Comparison of ENCODE assay signal across 8 mouse cellular contexts in the genomic region with DNA sequence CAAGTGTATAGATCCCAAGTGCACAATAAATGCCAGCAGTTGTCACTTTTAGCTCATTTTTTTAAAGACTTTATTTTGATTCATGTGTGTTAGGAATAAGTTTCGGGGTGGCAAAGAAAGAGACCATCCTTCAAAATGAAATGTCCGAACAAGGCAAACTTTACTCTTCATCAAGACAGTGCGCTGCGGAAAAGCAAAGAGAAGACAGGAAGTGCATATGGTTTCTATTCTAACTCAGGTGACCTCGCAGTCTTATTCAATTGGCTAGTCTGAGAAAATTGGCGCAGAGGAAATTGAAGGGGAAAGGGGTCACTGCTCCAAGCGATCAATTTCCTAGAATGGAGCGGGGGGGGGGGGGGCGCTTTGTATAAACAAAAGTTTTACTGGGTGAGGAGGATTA. TPM values are rescaled to one million over a fixed set of nuclear protein-coding genes. Genes with fewer than 3 reads are reported as not detected.
A peak's percentile ranks its signal among the peaks of the same experiment; 100 is the strongest.
DNase-seq lines count a peak whose midpoint lies in the region; ATAC-seq and TF ChIP-seq lines count a peak whose summit lies in the region.

No protein-coding gene starts in this region.

- ATAC-seq in liver, embryonic 12.5 days: no peak
- no peak for ATAC-seq in stomach, embryonic 14.5 days (ENCODE audit: insufficient number of reproducible peaks, insufficient read depth, low FRiP score, low read depth)

- no peak for DNase-seq in cerebellum, adult 2 months
- no peak for DNase-seq in cerebellum, adult 9-11 months
- peak; percentile 76 for DNase-seq in 416B (ENCODE audit: low read depth)
- no peak for DNase-seq in forebrain, embryonic 10.5 days (ENCODE audit: extremely low spot score, low spot score)
- DNase-seq in adrenal gland, postnatal 4 days (ENCODE audit: low spot score in 2 of 2): no peak
- no peak for DNase-seq in retina, postnatal 1 day

- no peak for TF ChIP-seq CTCF in cerebellum, adult 2 months (IDR thresholded peaks at IDR 0.05; ENCODE audit: borderline replicate concordance, insufficient read depth, low read depth, low read length)

- H3K9me3 ChIP-seq in forebrain, embryonic 10.5 days: 0 out of 2 replicates have a peak, but pooled peaks cover 4% of the 10 kb centered on the region
- H3K9me3 ChIP-seq in liver, embryonic 12.5 days (replicated peaks): 0 out of 2 replicates have a peak, but pooled peaks cover 6% of the 10 kb centered on the region
- H3K9me3 ChIP-seq in stomach, embryonic 14.5 days (ENCODE audit: control insufficient read depth, low read depth, low read length): no peaks in the 10 kb centered on the region

- WGBS in cerebellum, adult 2 months: 37% methylated on average over 9 of the region's 9 CpGs
- 42% methylated on average over 9 of the region's 9 CpGs for WGBS in forebrain, embryonic 10.5 days
- 24% methylated on average over 9 of the region's 9 CpGs for WGBS in liver, embryonic 12.5 days (ENCODE audit: insufficient replicate concordance)
- WGBS in stomach, embryonic 14.5 days: 10% methylated on average over 9 of the region's 9 CpGs

- peak overlapping the region; percentile 93 for H3K9ac ChIP-seq in liver, embryonic 12.5 days
- peak overlapping the region; percentile 93; the same call in 1 of the 2 replicates for H3K9ac ChIP-seq in stomach, embryonic 14.5 days (replicated peaks; ENCODE audit: low read depth, low read length)

- peak overlapping the region; percentile 52; the same call in 1 of the 2 replicates for H3K27ac ChIP-seq in cerebellum, adult 2 months (ENCODE audit: insufficient read depth, low read length)
- H3K27ac ChIP-seq in forebrain, embryonic 10.5 days: peak overlapping the region; percentile 94
- peak overlapping the region; percentile 83 for H3K27ac ChIP-seq in liver, embryonic 12.5 days
- H3K27ac ChIP-seq in stomach, embryonic 14.5 days (ENCODE audit: low read length): peak overlapping the region; percentile 79

- H3K4me1 ChIP-seq in cerebellum, adult 2 months (ENCODE audit: control insufficient read depth, insufficient read depth, low read length): peaks cover 14% of the 10 kb centered on the region
- H3K4me1 ChIP-seq in forebrain, embryonic 10.5 days: peaks cover 44% of the 10 kb centered on the region
- peaks cover 61% of the 10 kb centered on the region for H3K4me1 ChIP-seq in liver, embryonic 12.5 days
- peaks cover 26% of the 10 kb centered on the region for H3K4me1 ChIP-seq in stomach, embryonic 14.5 days (ENCODE audit: control insufficient read depth, insufficient read depth, low read length)

- H3K36me3 ChIP-seq in forebrain, embryonic 10.5 days (replicated peaks): no peaks in the 10 kb centered on the region
- no peaks in the 10 kb centered on the region for H3K36me3 ChIP-seq in liver, embryonic 12.5 days
- H3K36me3 ChIP-seq in stomach, embryonic 14.5 days (ENCODE audit: control insufficient read depth, insufficient read depth, low read length): no peaks in the 10 kb centered on the region

- no peaks in the 10 kb centered on the region for H3K27me3 ChIP-seq in cerebellum, adult 2 months (ENCODE audit: control insufficient read depth, insufficient read depth, low read length)
- H3K27me3 ChIP-seq in forebrain, embryonic 10.5 days (ENCODE audit: poor library complexity, severe bottlenecking): no peaks in the 10 kb centered on the region
- peaks cover 3% of the 10 kb centered on the region; the same call in 1 of the 2 replicates for H3K27me3 ChIP-seq in liver, embryonic 12.5 days (replicated peaks)
- H3K27me3 ChIP-seq in stomach, embryonic 14.5 days (ENCODE audit: control insufficient read depth, insufficient read depth, low read length): no peaks in the 10 kb centered on the region

- TF ChIP-seq POLR2A in cerebellum, adult 2 months (IDR thresholded peaks at IDR 0.05; ENCODE audit: borderline replicate concordance, insufficient read depth, low read length): no peak

- peak overlapping the region; percentile 99 for H3K4me2 ChIP-seq in liver, embryonic 12.5 days
- peak overlapping the region; percentile 92 for H3K4me2 ChIP-seq in stomach, embryonic 14.5 days (replicated peaks; ENCODE audit: low read depth, low read length)

- H3K4me3 ChIP-seq in cerebellum, adult 2 months (replicated peaks; ENCODE audit: insufficient read depth, low read depth, low read length): peak overlapping the region; percentile 70
- peak overlapping the region; percentile 92 for H3K4me3 ChIP-seq in forebrain, embryonic 10.5 days
- peak overlapping the region; percentile 89 for H3K4me3 ChIP-seq in liver, embryonic 12.5 days
- H3K4me3 ChIP-seq in stomach, embryonic 14.5 days (ENCODE audit: low read depth, low read length): peak overlapping the region; percentile 90

RNA-seq across cellular contexts. Expression of gene Pkn1, which starts 0.6 kb away (rescaled TPM):
- 59.8 and 62.7 TPM in 2 replicates for polyA plus RNA-seq in cerebellum, adult 2 months (2012; rRNA removed)
- polyA plus RNA-seq in forebrain, embryonic 10.5 days (2016; fragmentation: Nextera tagmentation; extraction: Ambion mirVana): 29.0 and 29.3 TPM in 2 replicates
- 17.5 and 19.5 TPM in 2 replicates for polyA plus RNA-seq in liver, embryonic 12.5 days (2016; fragmentation: Nextera tagmentation; extraction: Ambion mirVana)
- 30.1 and 30.7 TPM in 2 replicates for polyA plus RNA-seq in stomach, embryonic 14.5 days (2014; fragmentation: Nextera tagmentation; extraction: Ambion mirVana)
- total RNA-seq in adrenal gland, postnatal 4 days (2021): 100 to 1,000 TPM; 115 to 120 TPM

RNA-seq across cellular contexts. Expression of gene Ddx39, which starts 15.4 kb away (rescaled TPM):
- 30.0 and 31.5 TPM in 2 replicates for polyA plus RNA-seq in cerebellum, adult 2 months (2012; rRNA removed)
- 364 and 371 TPM in 2 replicates for polyA plus RNA-seq in forebrain, embryonic 10.5 days (2016; fragmentation: Nextera tagmentation; extraction: Ambion mirVana)
- polyA plus RNA-seq in liver, embryonic 12.5 days (2016; fragmentation: Nextera tagmentation; extraction: Ambion mirVana): 270 and 299 TPM in 2 replicates
- polyA plus RNA-seq in stomach, embryonic 14.5 days (2014; fragmentation: Nextera tagmentation; extraction: Ambion mirVana): 141 and 147 TPM in 2 replicates
- 10 to 100 TPM; 41.5 to 42.2 TPM for total RNA-seq in adrenal gland, postnatal 4 days (2021)

RNA-seq across cellular contexts. Expression of gene Ptger1, which starts 33.1 kb away (rescaled TPM):
- polyA plus RNA-seq in cerebellum, adult 2 months (2012; rRNA removed): 0.76 and 0.77 TPM in 2 replicates
- 0.37 and 0.52 TPM in 2 replicates for polyA plus RNA-seq in forebrain, embryonic 10.5 days (2016; fragmentation: Nextera tagmentation; extraction: Ambion mirVana)
- polyA plus RNA-seq in liver, embryonic 12.5 days (2016; fragmentation: Nextera tagmentation; extraction: Ambion mirVana): 0.25 and 0.41 TPM in 2 replicates
- 3.1 and 5.4 TPM in 2 replicates for polyA plus RNA-seq in stomach, embryonic 14.5 days (2014; fragmentation: Nextera tagmentation; extraction: Ambion mirVana)
- total RNA-seq in adrenal gland, postnatal 4 days (2021): 1 to 10 TPM; 2.4 to 5.1 TPM

RNA-seq across cellular contexts. Expression of gene Adgre5, which starts 41.6 kb away (rescaled TPM):
- 22.7 and 23.8 TPM in 2 replicates for polyA plus RNA-seq in cerebellum, adult 2 months (2012; rRNA removed)
- 8.3 and 9.2 TPM in 2 replicates for polyA plus RNA-seq in forebrain, embryonic 10.5 days (2016; fragmentation: Nextera tagmentation; extraction: Ambion mirVana)
- 11.5 and 12.5 TPM in 2 replicates for polyA plus RNA-seq in liver, embryonic 12.5 days (2016; fragmentation: Nextera tagmentation; extraction: Ambion mirVana)
- polyA plus RNA-seq in stomach, embryonic 14.5 days (2014; fragmentation: Nextera tagmentation; extraction: Ambion mirVana): 39.2 and 40.7 TPM in 2 replicates
- total RNA-seq in adrenal gland, postnatal 4 days (2021): 10 to 100 TPM; 48.6 to 49.8 TPM

RNA-seq across cellular contexts. Expression of gene Gipc1, which starts 47.1 kb away (rescaled TPM):
- 51.3 and 51.7 TPM in 2 replicates for polyA plus RNA-seq in cerebellum, adult 2 months (2012; rRNA removed)
- polyA plus RNA-seq in forebrain, embryonic 10.5 days (2016; fragmentation: Nextera tagmentation; extraction: Ambion mirVana): 220 and 227 TPM in 2 replicates
- 80.0 and 80.4 TPM in 2 replicates for polyA plus RNA-seq in liver, embryonic 12.5 days (2016; fragmentation: Nextera tagmentation; extraction: Ambion mirVana)
- 180 and 185 TPM in 2 replicates for polyA plus RNA-seq in stomach, embryonic 14.5 days (2014; fragmentation: Nextera tagmentation; extraction: Ambion mirVana)
- total RNA-seq in adrenal gland, postnatal 4 days (2021): 10 to 100 TPM; 59.2 to 72.0 TPM
